Mouse (Mus musculus): Measurements from ENCODE around the gene Gfpt2. TPM values are rescaled to one million over a fixed set of nuclear protein-coding genes. Genes with fewer than 3 reads are reported as not detected.

Gene Gfpt2
- polyA plus RNA-seq, 1 experiment from 2014 or later, result 7.0 TPM

- no peak overlapping the region for H3K9ac ChIP-seq
- H3K4me2 ChIP-seq, result no peak overlapping the region
- 51% methylated on average over 6 of the region's 6 CpGs for WGBS
- H3K4me1 ChIP-seq, result no peaks in the 10 kb centered on the region
- no peak overlapping the region for H3K4me3 ChIP-seq
- H3K27me3 ChIP-seq, result no peaks in the 10 kb centered on the region
- no peaks in the 10 kb centered on the region for H3K9me3 ChIP-seq (replicated peaks)
- peaks cover 23% of the 10 kb centered on the region for H3K36me3 ChIP-seq (ENCODE audit: poor library complexity, severe bottlenecking)
- no peak overlapping the region for H3K27ac ChIP-seq
- no peak for ATAC-seq
Measured at GRCm38 (mm10) chr11:49827243-49827642, 33.3 kb downstream of the Gfpt2 start.

DNA sequence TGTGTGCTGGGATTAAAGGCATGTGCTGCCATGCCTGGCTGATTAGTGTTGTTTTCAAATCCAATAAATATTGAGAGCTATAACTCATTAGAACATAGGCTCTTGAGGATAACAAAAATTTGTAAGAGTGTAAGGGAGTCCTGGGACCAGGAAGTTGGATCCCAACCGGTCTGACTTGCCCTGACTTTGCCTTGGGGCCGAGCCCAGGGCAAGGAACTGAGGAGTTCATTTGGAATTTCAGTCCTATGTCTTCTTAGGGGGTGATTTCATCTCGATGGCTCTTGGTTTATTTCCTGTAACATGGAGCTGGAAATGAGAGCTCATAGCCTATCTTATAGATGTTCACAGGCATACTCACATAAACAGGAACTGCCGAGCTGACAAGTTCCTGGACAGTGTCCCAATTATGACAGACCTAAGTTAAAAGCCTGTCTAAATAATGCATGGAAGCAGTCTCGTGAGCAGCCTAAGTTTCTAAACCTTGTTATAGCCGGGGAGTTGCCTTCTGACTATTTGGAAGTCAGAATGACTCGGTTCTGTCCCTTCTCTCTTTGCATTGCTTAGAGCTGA, 35.3 kb downstream of the Gfpt2 start:
- H3K4me1 ChIP-seq, result no peaks in the 10 kb centered on the region
- H3K27ac ChIP-seq, result no peak overlapping the region
- H3K4me3 ChIP-seq, result no peak overlapping the region
- H3K9ac ChIP-seq, result no peak overlapping the region
- H3K9me3 ChIP-seq (replicated peaks), result no peaks in the 10 kb centered on the region
- 81% methylated on average over 7 of the region's 7 CpGs for WGBS
- H3K36me3 ChIP-seq (ENCODE audit: poor library complexity, severe bottlenecking), result peaks cover 29% of the 10 kb centered on the region
- no peaks in the 10 kb centered on the region for H3K27me3 ChIP-seq
- no peak for ATAC-seq
- no peak overlapping the region for H3K4me2 ChIP-seq

GRCm38 (mm10) chr11:49831980-49832379, 38.0 kb downstream of the Gfpt2 start:
- Histone ChIP-seq H3K27me3 (no peaks in the 10 kb centered on the region), H3K9ac (no peak overlapping the region), H3K36me3 (ENCODE audit: poor library complexity, severe bottlenecking) (peaks cover 40% of the 10 kb centered on the region), H3K4me2 (no peak overlapping the region), H3K4me1 (no peaks in the 10 kb centered on the region), H3K4me3 (no peak overlapping the region), H3K9me3 (replicated peaks) (no peaks in the 10 kb centered on the region), H3K27ac (no peak overlapping the region)
- no peak for ATAC-seq
- WGBS, result 86% methylated on average over 12 of the region's 12 CpGs

DNA sequence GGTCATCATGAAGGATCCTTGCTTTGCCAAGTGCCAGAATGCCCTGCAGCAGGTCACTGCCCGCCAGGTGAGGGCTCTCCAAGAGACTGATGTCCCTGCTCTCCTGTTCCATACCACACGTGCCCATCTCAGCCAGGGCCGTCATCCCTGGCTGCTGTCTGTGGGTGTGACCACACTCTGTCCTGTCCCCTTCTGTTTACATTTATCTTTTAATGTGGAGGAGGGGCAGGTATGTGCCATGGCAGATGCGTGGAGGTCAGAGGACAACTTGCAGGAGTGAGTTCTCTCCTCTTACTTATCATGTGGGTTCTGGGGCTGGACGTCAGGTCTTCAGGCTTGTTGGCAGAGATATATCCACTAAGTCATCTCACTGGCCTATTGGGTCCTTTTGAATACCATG, 39.0 kb downstream of the Gfpt2 start:
- Histone ChIP-seq H3K4me1 (peaks cover under 1% of the 10 kb centered on the region; the same call in 1 of the 2 replicates), H3K27me3 (no peaks in the 10 kb centered on the region), H3K4me3 (no peak overlapping the region), H3K27ac (no peak overlapping the region), H3K4me2 (no peak overlapping the region), H3K9ac (no peak overlapping the region), H3K9me3 (replicated peaks) (no peaks in the 10 kb centered on the region), H3K36me3 (ENCODE audit: poor library complexity, severe bottlenecking) (peaks cover 45% of the 10 kb centered on the region)
- 88% methylated on average over 5 of the region's 5 CpGs for WGBS
- ATAC-seq, result no peak

DNA sequence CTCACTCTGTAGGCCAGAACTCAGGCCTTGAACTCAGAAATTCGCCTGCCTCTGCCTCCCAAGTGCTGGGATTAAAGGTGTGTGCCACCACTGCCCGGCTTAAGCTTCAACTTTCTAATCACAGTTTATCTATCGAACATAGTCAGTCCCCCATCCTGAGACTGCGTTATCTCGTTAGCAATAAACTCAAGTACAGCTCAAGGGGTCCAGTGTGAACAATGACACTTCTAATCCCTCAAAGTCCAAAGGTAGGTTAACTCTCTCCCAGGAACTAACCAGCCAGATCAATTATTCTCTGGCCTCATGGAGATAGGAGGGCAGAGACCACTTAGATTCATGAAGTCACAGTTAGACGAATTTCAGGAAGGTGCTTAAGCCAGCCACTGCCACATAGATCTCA, 40.3 kb downstream of the Gfpt2 start:
- Histone ChIP-seq H3K4me3 (no peak overlapping the region), H3K36me3 (ENCODE audit: poor library complexity, severe bottlenecking) (peaks cover 45% of the 10 kb centered on the region), H3K4me1 (peaks cover 9% of the 10 kb centered on the region), H3K27ac (no peak overlapping the region), H3K27me3 (no peaks in the 10 kb centered on the region), H3K9ac (no peak overlapping the region), H3K9me3 (replicated peaks) (no peaks in the 10 kb centered on the region), H3K4me2 (no peak overlapping the region)
- WGBS, result 87% methylated on average over 6 of the region's 6 CpGs
- ATAC-seq, result no peak

DNA sequence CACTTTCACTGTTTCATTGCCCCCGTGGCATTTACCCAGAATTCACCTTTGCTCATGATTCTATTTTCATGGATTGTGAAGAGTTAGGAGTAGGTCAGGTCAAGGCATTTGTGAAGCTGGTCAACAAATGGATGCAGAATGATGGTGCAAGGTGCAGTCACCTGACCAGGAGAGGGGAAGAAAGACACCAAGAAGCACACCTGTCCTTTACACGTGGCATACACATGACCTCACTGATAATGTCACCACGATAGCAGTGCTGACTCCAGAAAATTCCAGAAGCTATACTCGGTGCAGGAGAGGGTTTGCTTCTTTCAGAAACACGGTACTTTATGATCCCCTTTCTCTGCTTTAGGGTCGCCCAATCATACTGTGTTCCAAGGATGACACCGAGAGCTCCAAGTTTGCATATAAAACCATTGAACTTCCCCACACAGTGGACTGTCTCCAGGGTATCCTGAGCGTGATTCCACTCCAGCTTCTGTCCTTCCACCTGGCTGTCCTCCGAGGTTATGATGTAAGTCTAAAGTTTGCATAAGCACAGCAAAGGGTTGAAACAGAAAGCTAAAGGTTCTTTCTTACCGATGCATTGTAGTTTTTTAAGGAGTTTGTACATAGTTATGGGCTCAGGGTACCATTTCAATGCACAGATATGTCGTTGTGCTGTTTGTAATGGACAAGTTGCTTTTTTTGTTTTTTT, 41.4 kb downstream of the Gfpt2 start:
- no peak overlapping the region for H3K9ac ChIP-seq
- 95% methylated on average over 11 of the region's 11 CpGs for WGBS

DNA sequence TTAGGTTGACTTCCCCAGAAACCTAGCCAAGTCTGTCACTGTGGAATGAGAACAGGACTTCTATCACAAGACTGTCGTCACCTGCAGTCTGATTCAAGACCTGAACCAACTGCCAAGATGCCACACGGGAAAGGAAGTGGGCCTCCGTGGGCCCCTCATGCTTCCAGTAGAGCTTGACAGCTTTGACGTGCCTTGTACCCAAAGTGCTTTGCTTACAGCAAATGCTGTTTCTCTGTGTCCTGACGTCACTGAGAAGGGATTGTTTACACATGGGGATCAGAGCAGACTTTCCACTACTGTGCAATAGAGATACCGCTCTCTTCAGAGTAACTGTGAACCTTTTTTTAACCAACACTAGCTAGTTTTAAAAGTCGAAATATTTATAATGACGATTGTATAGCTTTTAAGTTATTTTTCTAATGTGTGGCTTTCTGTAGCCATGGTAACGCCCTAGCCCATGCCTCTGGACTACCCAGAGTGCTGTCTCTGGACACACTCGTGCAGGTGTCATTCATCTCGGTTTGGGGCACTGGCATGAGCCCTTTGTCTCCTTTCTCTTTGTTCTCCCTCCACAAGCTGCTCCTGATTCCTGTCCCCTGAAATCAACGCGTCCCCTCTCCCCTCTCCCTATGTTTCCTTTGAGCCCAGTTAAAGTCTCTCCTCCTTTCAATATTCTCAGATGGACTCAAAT, 43.9 kb downstream of the Gfpt2 start:
- Histone ChIP-seq H3K4me2 (no peak overlapping the region), H3K9ac (no peak overlapping the region), H3K27me3 (no peaks in the 10 kb centered on the region), H3K4me3 (no peak overlapping the region), H3K36me3 (ENCODE audit: poor library complexity, severe bottlenecking) (peaks cover 35% of the 10 kb centered on the region), H3K27ac (no peak overlapping the region), H3K9me3 (replicated peaks) (no peaks in the 10 kb centered on the region), H3K4me1 (peaks cover 9% of the 10 kb centered on the region)
- ATAC-seq, result no peak
- 35% methylated on average over 13 of the region's 13 CpGs for WGBS

More for the DNA sequence above, 41.4 kb downstream of the Gfpt2 start:
- no peak overlapping the region for H3K4me2 ChIP-seq
- no peaks in the 10 kb centered on the region for H3K27me3 ChIP-seq
- no peaks in the 10 kb centered on the region for H3K9me3 ChIP-seq (replicated peaks)
- no peak for ATAC-seq
- peaks cover 39% of the 10 kb centered on the region for H3K36me3 ChIP-seq (ENCODE audit: poor library complexity, severe bottlenecking)
- no peak overlapping the region for H3K27ac ChIP-seq
- H3K4me1 ChIP-seq, result peaks cover 9% of the 10 kb centered on the region
- no peak overlapping the region for H3K4me3 ChIP-seq

DNA sequence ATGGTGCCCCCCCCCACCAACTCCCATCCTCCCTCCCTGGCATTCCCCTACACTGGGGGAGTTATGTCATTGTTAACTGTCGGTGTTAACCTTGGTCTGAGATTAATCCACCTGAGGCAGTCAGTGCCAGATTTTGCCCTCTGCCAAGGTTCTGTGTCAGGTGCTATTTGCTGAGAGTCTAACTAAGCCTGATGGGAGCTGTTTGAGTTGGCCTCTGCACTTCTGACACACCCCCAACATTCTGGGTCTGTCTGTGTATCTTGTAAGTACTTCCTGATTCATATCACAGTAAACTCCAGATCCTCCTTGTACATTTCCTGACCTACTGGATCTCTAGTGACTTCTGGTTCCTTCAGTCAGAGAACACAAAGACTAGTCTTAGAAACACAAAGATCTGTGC, 46.7 kb downstream of the Gfpt2 start:
- no peaks in the 10 kb centered on the region for H3K27me3 ChIP-seq
- WGBS, result 88% methylated on average over 1 of the region's 1 CpGs
- ATAC-seq, result no peak

DNA sequence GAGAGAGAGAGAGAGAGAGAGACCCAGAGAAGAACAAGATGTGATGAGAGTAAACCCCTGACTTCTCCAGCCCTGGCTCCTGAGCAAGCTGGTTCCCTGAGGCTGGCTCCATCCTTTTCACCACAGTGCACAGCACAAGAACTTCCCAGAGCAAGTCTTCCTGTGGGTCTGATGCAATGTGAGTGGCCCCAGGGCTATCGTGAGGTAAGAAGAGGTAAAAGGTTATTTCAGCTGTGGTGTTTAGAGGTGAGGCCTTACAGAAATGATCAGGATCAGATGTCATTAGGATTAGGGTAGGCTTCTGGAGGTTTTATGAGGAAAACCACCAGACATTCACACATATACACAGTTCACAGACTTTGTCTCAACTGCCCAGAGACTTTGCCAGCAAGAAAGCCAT, 47.9 kb downstream of the Gfpt2 start:
- ATAC-seq, result no peak
- WGBS, result 75% methylated on average over 1 of the region's 1 CpGs
- no peak overlapping the region for H3K4me2 ChIP-seq
- H3K4me3 ChIP-seq, result no peak overlapping the region
- no peaks in the 10 kb centered on the region for H3K9me3 ChIP-seq (replicated peaks)
- H3K27me3 ChIP-seq, result no peaks in the 10 kb centered on the region
- H3K4me1 ChIP-seq, result peaks cover 18% of the 10 kb centered on the region
- 0 out of 2 replicates have a peak, but pooled peaks cover 9% of the 10 kb centered on the region for H3K36me3 ChIP-seq (ENCODE audit: poor library complexity, severe bottlenecking)
- H3K27ac ChIP-seq, result no peak overlapping the region
- no peak overlapping the region for H3K9ac ChIP-seq

More for the DNA sequence above, 46.7 kb downstream of the Gfpt2 start:
- no peak overlapping the region for H3K9ac ChIP-seq
- peaks cover 9% of the 10 kb centered on the region; the same call in 1 of the 2 replicates for H3K36me3 ChIP-seq (ENCODE audit: poor library complexity, severe bottlenecking)
- no peaks in the 10 kb centered on the region for H3K9me3 ChIP-seq (replicated peaks)
- peaks cover 11% of the 10 kb centered on the region for H3K4me1 ChIP-seq
- no peak overlapping the region for H3K4me3 ChIP-seq
- no peak overlapping the region for H3K4me2 ChIP-seq
- H3K27ac ChIP-seq, result no peak overlapping the region

- no peaks in the 10 kb centered on the region for H3K27me3 ChIP-seq
- H3K27ac ChIP-seq, result no peak overlapping the region
- H3K9ac ChIP-seq, result no peak overlapping the region
- H3K4me2 ChIP-seq, result no peak overlapping the region
- no peak overlapping the region for H3K4me3 ChIP-seq
- WGBS, result 66% methylated on average over 3 of the region's 3 CpGs
- H3K9me3 ChIP-seq (replicated peaks), result no peaks in the 10 kb centered on the region
- ATAC-seq, result no peak
- H3K36me3 ChIP-seq (ENCODE audit: poor library complexity, severe bottlenecking), result 0 out of 2 replicates have a peak, but pooled peaks cover under 1% of the 10 kb centered on the region
- peaks cover 25% of the 10 kb centered on the region for H3K4me1 ChIP-seq
Measured at GRCm38 (mm10) chr11:49842718-49843117, 48.7 kb downstream of the Gfpt2 start.

GRCm38 (mm10) chr11:49844311-49844710, 50.3 kb downstream of the Gfpt2 start:
- no peak overlapping the region for H3K9ac ChIP-seq
- no peak overlapping the region for H3K27ac ChIP-seq
- no peak for ATAC-seq
- no peak overlapping the region for H3K4me3 ChIP-seq
- H3K36me3 ChIP-seq (ENCODE audit: poor library complexity, severe bottlenecking), result no peaks in the 10 kb centered on the region
- H3K9me3 ChIP-seq (replicated peaks), result no peaks in the 10 kb centered on the region
- peaks cover 28% of the 10 kb centered on the region for H3K4me1 ChIP-seq
- H3K4me2 ChIP-seq, result no peak overlapping the region
- WGBS, result 90% methylated on average over 10 of the region's 10 CpGs
- no peaks in the 10 kb centered on the region for H3K27me3 ChIP-seq

DNA sequence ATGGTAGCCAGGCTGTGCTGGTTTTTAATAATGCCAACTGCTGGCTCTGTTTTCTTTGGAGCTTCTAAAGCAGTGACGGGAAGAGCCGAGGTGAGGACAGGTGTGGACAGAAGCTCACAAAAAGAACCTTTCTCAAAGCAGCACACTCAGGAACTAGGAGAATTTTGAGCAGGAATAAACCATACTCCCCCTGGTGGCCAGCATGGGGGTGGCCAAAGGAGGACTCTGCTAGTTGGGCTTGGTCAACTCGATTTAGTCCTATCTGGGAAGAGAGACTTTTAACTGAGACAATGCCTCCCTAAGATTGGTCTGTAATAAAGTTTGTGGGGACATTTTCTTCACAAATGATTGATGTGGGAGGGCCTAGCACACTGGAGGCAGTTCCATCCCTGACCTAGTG, 51.0 kb downstream of the Gfpt2 start:
- Histone ChIP-seq H3K9ac (no peak overlapping the region), H3K4me3 (no peak overlapping the region), H3K36me3 (ENCODE audit: poor library complexity, severe bottlenecking) (no peaks in the 10 kb centered on the region; the same call in 1 of the 2 replicates), H3K27ac (no peak overlapping the region), H3K4me2 (no peak overlapping the region), H3K4me1 (peaks cover 28% of the 10 kb centered on the region), H3K9me3 (replicated peaks) (no peaks in the 10 kb centered on the region), H3K27me3 (no peaks in the 10 kb centered on the region)
- ATAC-seq, result no peak
- WGBS, result 43% methylated on average over 3 of the region's 3 CpGs

All from forebrain, embryonic 13.5 days (tissue).